Comparison of ENCODE assay signal across 26 mouse cellular contexts in the genomic region with DNA sequence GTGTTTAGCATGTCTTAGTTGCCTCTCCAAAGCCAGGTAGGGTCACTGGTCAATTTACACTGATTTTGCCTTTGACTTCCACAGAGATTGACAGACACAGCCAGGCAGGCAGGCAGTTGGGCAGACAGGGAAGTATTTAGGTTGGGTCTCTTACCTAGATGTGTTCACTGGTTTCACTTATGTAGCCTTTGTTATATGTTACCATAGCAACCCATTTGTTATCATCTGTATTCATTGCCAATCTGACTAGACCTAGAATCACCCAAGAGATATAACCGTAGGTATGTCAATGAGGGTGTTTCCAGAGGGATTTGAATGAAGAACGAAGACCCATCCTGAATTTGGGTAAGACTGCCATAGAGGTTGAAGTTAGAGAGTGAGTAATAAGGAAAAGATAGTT.
A peak's percentile ranks its signal among the peaks of the same experiment; 100 is the strongest.
DNase-seq lines count a peak whose midpoint lies in the region; ATAC-seq lines count a peak whose summit lies in the region.
"Had no signal": no experiment of that assay in that cellular context is flagged by ENCODE, and none has a peak within 500 bp of the region (broad histone marks: within the 10 kb centered on the region; RNA-seq: fewer than 3 reads in every experiment).

No protein-coding gene starts in this region.

- no peaks in the 10 kb centered on the region for H3K27me3 ChIP-seq in midbrain, embryonic 16.5 days (ENCODE audit: control insufficient read depth, insufficient read depth, low read depth, low read length)
- no peaks in the 10 kb centered on the region for H3K27me3 ChIP-seq in midbrain, embryonic 13.5 days
- H3K27me3 ChIP-seq: embryonic facial prominence, embryonic 12.5 days; embryonic facial prominence, embryonic 15.5 days; forebrain, embryonic 12.5 days; forebrain, embryonic 15.5 days; heart, embryonic 12.5 days; heart, embryonic 15.5 days; hindbrain, embryonic 13.5 days had no signal

- H3K4me1 ChIP-seq in midbrain, embryonic 16.5 days (ENCODE audit: control insufficient read depth, insufficient read depth, low read length): no peaks in the 10 kb centered on the region
- no peaks in the 10 kb centered on the region for H3K4me1 ChIP-seq in midbrain, embryonic 13.5 days (replicated peaks)
- H3K4me1 ChIP-seq: embryonic facial prominence, embryonic 12.5 days; embryonic facial prominence, embryonic 15.5 days; forebrain, embryonic 12.5 days; forebrain, embryonic 15.5 days; heart, embryonic 12.5 days; heart, embryonic 15.5 days; hindbrain, embryonic 10.5 days; hindbrain, embryonic 13.5 days had no signal

- H3K4me3 ChIP-seq in midbrain, embryonic 16.5 days (ENCODE audit: low read depth, low read length): no peak overlapping the region
- no peak overlapping the region for H3K4me3 ChIP-seq in midbrain, embryonic 13.5 days (replicated peaks)
- H3K4me3 ChIP-seq: embryonic facial prominence, embryonic 12.5 days; embryonic facial prominence, embryonic 15.5 days; forebrain, embryonic 12.5 days; forebrain, embryonic 15.5 days; heart, embryonic 12.5 days; heart, embryonic 15.5 days; hindbrain, embryonic 10.5 days; hindbrain, embryonic 13.5 days had no signal

- no peaks in the 10 kb centered on the region for H3K9me3 ChIP-seq in midbrain, embryonic 16.5 days (replicated peaks; ENCODE audit: control insufficient read depth, low read length, poor library complexity, severe bottlenecking)
- H3K9me3 ChIP-seq in midbrain, embryonic 13.5 days: no peaks in the 10 kb centered on the region
- H3K9me3 ChIP-seq: embryonic facial prominence, embryonic 12.5 days; embryonic facial prominence, embryonic 15.5 days; forebrain, embryonic 12.5 days; forebrain, embryonic 15.5 days; heart, embryonic 12.5 days; heart, embryonic 15.5 days; hindbrain, embryonic 10.5 days; hindbrain, embryonic 13.5 days had no signal

- H3K36me3 ChIP-seq in midbrain, embryonic 16.5 days (ENCODE audit: control insufficient read depth, insufficient read depth, low read length): no peaks in the 10 kb centered on the region
- no peaks in the 10 kb centered on the region for H3K36me3 ChIP-seq in midbrain, embryonic 13.5 days
- H3K36me3 ChIP-seq: embryonic facial prominence, embryonic 12.5 days; embryonic facial prominence, embryonic 15.5 days; forebrain, embryonic 12.5 days; forebrain, embryonic 15.5 days; heart, embryonic 12.5 days; heart, embryonic 15.5 days; hindbrain, embryonic 10.5 days; hindbrain, embryonic 13.5 days had no signal

- no peak overlapping the region for H3K27ac ChIP-seq in midbrain, embryonic 16.5 days (ENCODE audit: low read length)
- no peak overlapping the region for H3K27ac ChIP-seq in midbrain, embryonic 13.5 days
- H3K27ac ChIP-seq: embryonic facial prominence, embryonic 12.5 days; embryonic facial prominence, embryonic 15.5 days; forebrain, embryonic 12.5 days; forebrain, embryonic 15.5 days; heart, embryonic 15.5 days; hindbrain, embryonic 10.5 days; hindbrain, embryonic 13.5 days had no signal

- 62% methylated on average over 2 of the region's 2 CpGs for WGBS in midbrain, embryonic 16.5 days
- WGBS in midbrain, embryonic 13.5 days: 73% methylated on average over 2 of the region's 2 CpGs

- no peak overlapping the region for H3K9ac ChIP-seq in midbrain, embryonic 16.5 days (ENCODE audit: low read depth, low read length)
- H3K9ac ChIP-seq in midbrain, embryonic 13.5 days (replicated peaks): no peak overlapping the region
- H3K9ac ChIP-seq: embryonic facial prominence, embryonic 12.5 days; embryonic facial prominence, embryonic 15.5 days; forebrain, embryonic 12.5 days; forebrain, embryonic 15.5 days; heart, embryonic 12.5 days; heart, embryonic 15.5 days; hindbrain, embryonic 13.5 days had no signal

- DNase-seq in induced T-regulatory cell, adult 2 months (ENCODE audit: low read depth): peak; percentile 53
- DNase-seq in naive thymus-derived CD4-positive, alpha-beta T cell, adult 2 months (ENCODE audit: low read depth): peak; percentile 53
- DNase-seq in lung, postnatal 4 days: no peak
- DNase-seq: adrenal gland, adult 8-10 months; adrenal gland, postnatal 25 days; cerebellum, adult 18-20 months; cerebellum, adult 9-11 months; cerebellum, postnatal 25 days; gastrocnemius, postnatal 25 days; heart, adult 18-20 months; heart, postnatal 10 days; heart, postnatal 36 days had no signal

- H3K4me2 ChIP-seq in midbrain, embryonic 16.5 days (ENCODE audit: low read length): no peak overlapping the region
- no peak overlapping the region for H3K4me2 ChIP-seq in midbrain, embryonic 13.5 days (replicated peaks)
- H3K4me2 ChIP-seq: embryonic facial prominence, embryonic 12.5 days; embryonic facial prominence, embryonic 15.5 days; forebrain, embryonic 12.5 days; forebrain, embryonic 15.5 days; heart, embryonic 12.5 days; heart, embryonic 15.5 days; hindbrain, embryonic 13.5 days had no signal

- peak; percentile 77; the same call in 1 of the 2 replicates for ATAC-seq in midbrain, embryonic 16.5 days
- ATAC-seq in midbrain, embryonic 13.5 days: no peak
- ATAC-seq in CD4-positive, CD25-positive, alpha-beta regulatory T cell, adult 4 months: peak; percentile 74
- no peak for ATAC-seq in erythroid progenitor cell, adult 5-6 weeks (replicated peaks; ENCODE audit: low FRiP score, poor library complexity, severe bottlenecking)
- ATAC-seq in megakaryocyte progenitor cell, adult 5-6 weeks (replicated peaks; ENCODE audit: poor library complexity): no peak
- ATAC-seq: forebrain, embryonic 15.5 days; hindbrain, embryonic 16.5 days had no signal

Comparison
In these comparisons a context has a peak if more than half of its experiments do, and no peak if none do; other contexts are left out.
1. ATAC-seq: peak in midbrain, embryonic 16.5 days (single experiment) and CD4-positive, CD25-positive, alpha-beta regulatory T cell, adult 4 months (single experiment); none in midbrain, embryonic 13.5 days (single experiment), erythroid progenitor cell, adult 5-6 weeks (single experiment) and megakaryocyte progenitor cell, adult 5-6 weeks (single experiment).
2. DNase-seq: peak in induced T-regulatory cell, adult 2 months (single experiment) and naive thymus-derived CD4-positive, alpha-beta T cell, adult 2 months (single experiment); none in lung, postnatal 4 days (0 of 2).